Mouse (Mus musculus) neural tube, embryonic 12.5 days (tissue): ENCODE data around the gene Haspin. TPM values are rescaled to one million over a fixed set of nuclear protein-coding genes. Genes with fewer than 3 reads are reported as not detected.

Source experiments
- ATAC-seq: fragments of 200-750 bp; cut with Nextera tagmentation; 2 replicates; pipeline ENCODE4 v1.8.0; 2017; ENCODE audit warnings: low read depth, mild to moderate bottlenecking, moderate TSS enrichment, moderate library complexity; ENCODE audit not compliant: low FRiP score
- H3K27ac ChIP-seq: fragments of 300-500 bp; sonication (generic); 2 replicates; pipeline ENCODE4 v1.5.1; 2016
- H3K27me3 ChIP-seq: fragments of 300-500 bp; sonication (generic); replicated peaks from 2 replicates; pipeline ENCODE4 v1.6.1; 2016; ENCODE audit warnings: mild to moderate bottlenecking
- H3K36me3 ChIP-seq: fragments of 300-500 bp; sonication (generic); 2 replicates; pipeline ENCODE4 v1.6.1; 2016; ENCODE audit warnings: mild to moderate bottlenecking
- H3K4me1 ChIP-seq: fragments of 300-500 bp; sonication (generic); 2 replicates; pipeline ENCODE4 v1.6.1; 2016
- H3K4me2 ChIP-seq: fragments of 300-500 bp; sonication (generic); replicated peaks from 2 replicates; pipeline ENCODE4 v1.6.1; 2016; ENCODE audit warnings: mild to moderate bottlenecking
- H3K4me3 ChIP-seq: fragments of 300-500 bp; sonication (generic); 2 replicates; pipeline ENCODE4 v1.5.1; 2016
- H3K9ac ChIP-seq: fragments of 300-500 bp; sonication (generic); 2 replicates; pipeline ENCODE4 v1.6.1; 2016; ENCODE audit warnings: mild to moderate bottlenecking
- H3K9me3 ChIP-seq: fragments of 300-500 bp; sonication (generic); 2 replicates; pipeline ENCODE4 v1.6.1; 2016; ENCODE audit warnings: mild to moderate bottlenecking
- WGBS: fragments of 180-500 bp; shearing (Covaris S2); methylation state at CpG from one replicate; pipeline ENCODE4 v1.1.7; 2016; 5-methylcytosine and 5-hydroxymethylcytosine counted together
- polyA plus RNA-seq: library from polyadenylated mRNA; unstranded; fragments of >200 nt; fragmentation: Nextera tagmentation; extraction: Ambion mirVana; gene quantifications from 2 replicates; pipeline ENCODE4 v1.2.1, GENCODE M21; 2016

Haspin gene
- polyA plus RNA-seq, 1 experiment from 2014 or later, result 11.1 TPM

GRCm38 (mm10) chr11:73168071-73168470 lies 30.0 kb upstream of the Haspin start:
- no peaks in the 10 kb centered on the region for H3K9me3 ChIP-seq
- no peak for ATAC-seq
- H3K4me1 ChIP-seq, result no peaks in the 10 kb centered on the region
- no peak overlapping the region for H3K4me3 ChIP-seq
- peaks cover 8% of the 10 kb centered on the region; the same call in 1 of the 2 replicates for H3K36me3 ChIP-seq
- H3K4me2 ChIP-seq, result no peak overlapping the region
- 0 out of 2 replicates have a peak overlapping the region, but pooled peaks have one; percentile 17 for H3K9ac ChIP-seq
- 88% methylated on average over 8 of the region's 8 CpGs for WGBS
- no peak overlapping the region for H3K27ac ChIP-seq
- H3K27me3 ChIP-seq, result no peaks in the 10 kb centered on the region

GRCm38 (mm10) chr11:73162284-73162683 lies 24.2 kb upstream of the Haspin start:
- H3K36me3 ChIP-seq, result no peaks in the 10 kb centered on the region
- no peak overlapping the region for H3K4me3 ChIP-seq
- H3K9ac ChIP-seq, result no peak overlapping the region
- no peak for ATAC-seq
- no peak overlapping the region for H3K27ac ChIP-seq
- H3K9me3 ChIP-seq, result no peaks in the 10 kb centered on the region
- no peak overlapping the region for H3K4me2 ChIP-seq
- 71% methylated on average over 5 of the region's 5 CpGs for WGBS
- peaks cover 23% of the 10 kb centered on the region for H3K27me3 ChIP-seq
- 0 out of 2 replicates have a peak, but pooled peaks cover 4% of the 10 kb centered on the region for H3K4me1 ChIP-seq

- 0 out of 2 replicates have a peak, but pooled peaks cover 4% of the 10 kb centered on the region for H3K4me1 ChIP-seq
Observed at GRCm38 (mm10) chr11:73161616-73162015, 23.5 kb upstream of the Haspin start.

GRCm38 (mm10) chr11:73160811-73161200 lies 22.7 kb upstream of the Haspin start:
- H3K27ac ChIP-seq, result no peak overlapping the region
- H3K9ac ChIP-seq, result no peak overlapping the region
- WGBS, result 22% methylated on average over 6 of the region's 6 CpGs
- H3K4me1 ChIP-seq, result 0 out of 2 replicates have a peak, but pooled peaks cover 4% of the 10 kb centered on the region
- no peaks in the 10 kb centered on the region for H3K36me3 ChIP-seq
- H3K27me3 ChIP-seq, result peaks cover 23% of the 10 kb centered on the region
- H3K9me3 ChIP-seq, result no peaks in the 10 kb centered on the region
- no peak overlapping the region for H3K4me3 ChIP-seq
- peak overlapping the region; percentile 75 for H3K4me2 ChIP-seq
- no peak for ATAC-seq

More at GRCm38 (mm10) chr11:73161616-73162015, 23.5 kb upstream of the Haspin start:
- H3K9me3 ChIP-seq, result no peaks in the 10 kb centered on the region
- no peak for ATAC-seq
- H3K9ac ChIP-seq, result no peak overlapping the region
- no peak overlapping the region for H3K4me2 ChIP-seq
- no peak overlapping the region for H3K4me3 ChIP-seq
- H3K27me3 ChIP-seq, result peaks cover 23% of the 10 kb centered on the region
- WGBS, result 90% methylated on average over 4 of the region's 4 CpGs
- H3K27ac ChIP-seq, result no peak overlapping the region
- H3K36me3 ChIP-seq, result no peaks in the 10 kb centered on the region

- ATAC-seq, result 0 out of 2 replicates have a peak, but pooled peaks have one; percentile 48
- Histone ChIP-seq H3K4me3 (peak within 1 kb of the TSS; percentile 36), H3K4me2 (peak within 1 kb of the TSS; percentile 75), H3K9me3 (no peaks in the 10 kb centered on the region), H3K27ac (no peak within 1 kb of the TSS), H3K4me1 (0 out of 2 replicates have a peak, but pooled peaks cover 4% of the 10 kb centered on the region), H3K36me3 (no peaks in the 10 kb centered on the region), H3K9ac (peak within 1 kb of the TSS; percentile 45), H3K27me3 (peaks cover 23% of the 10 kb centered on the region)
- WGBS, result 2% methylated on average over 49 of the region's 49 CpGs
Observed at GRCm38 (mm10) chr11:73159957-73160810, 22.1 kb upstream of the Haspin start, which contains the start of gene P2rx5. TSS of gene P2rx5 (plus strand) at chr11:73160421.

- H3K36me3 ChIP-seq, result no peaks in the 10 kb centered on the region
- no peak overlapping the region for H3K4me3 ChIP-seq
- H3K27me3 ChIP-seq, result peaks cover 8% of the 10 kb centered on the region
- H3K4me1 ChIP-seq, result no peaks in the 10 kb centered on the region
- WGBS, result 80% methylated on average over 6 of the region's 6 CpGs
- H3K9ac ChIP-seq, result no peak overlapping the region
- no peaks in the 10 kb centered on the region for H3K9me3 ChIP-seq
- no peak for ATAC-seq
- H3K27ac ChIP-seq, result no peak overlapping the region
- no peak overlapping the region for H3K4me2 ChIP-seq
Observed at GRCm38 (mm10) chr11:73155071-73155470, 17.0 kb upstream of the Haspin start.

- no peak for ATAC-seq
- Histone ChIP-seq H3K9ac (no peak overlapping the region), H3K4me1 (no peaks in the 10 kb centered on the region), H3K4me2 (no peak overlapping the region), H3K27ac (no peak overlapping the region), H3K9me3 (no peaks in the 10 kb centered on the region), H3K27me3 (no peaks in the 10 kb centered on the region), H3K36me3 (no peaks in the 10 kb centered on the region), H3K4me3 (no peak overlapping the region)
- 79% methylated on average over 9 of the region's 9 CpGs for WGBS
Observed at GRCm38 (mm10) chr11:73148209-73148608, 10.1 kb upstream of the Haspin start.

- Histone ChIP-seq H3K9ac (no peak overlapping the region), H3K9me3 (no peaks in the 10 kb centered on the region), H3K4me2 (no peak overlapping the region), H3K4me3 (no peak overlapping the region), H3K36me3 (no peaks in the 10 kb centered on the region), H3K27me3 (no peaks in the 10 kb centered on the region), H3K4me1 (no peaks in the 10 kb centered on the region), H3K27ac (no peak overlapping the region)
- WGBS, result 66% methylated on average over 7 of the region's 7 CpGs
- ATAC-seq, result no peak
Observed at GRCm38 (mm10) chr11:73146975-73147365, 8.9 kb upstream of the Haspin start.

- no peak for ATAC-seq
Observed at GRCm38 (mm10) chr11:73146026-73146974, 8.2 kb upstream of the Haspin start.

GRCm38 (mm10) chr11:73144261-73144681 lies 6.2 kb upstream of the Haspin start:
- Histone ChIP-seq H3K9ac (no peak overlapping the region), H3K27me3 (no peaks in the 10 kb centered on the region), H3K9me3 (no peaks in the 10 kb centered on the region), H3K36me3 (no peaks in the 10 kb centered on the region), H3K4me3 (no peak overlapping the region), H3K4me2 (no peak overlapping the region), H3K27ac (no peak overlapping the region), H3K4me1 (no peaks in the 10 kb centered on the region)
- ATAC-seq, result no peak
- 86% methylated on average over 1 of the region's 1 CpGs for WGBS

More at GRCm38 (mm10) chr11:73146026-73146974, 8.2 kb upstream of the Haspin start:
- no peaks in the 10 kb centered on the region for H3K4me1 ChIP-seq
- H3K9me3 ChIP-seq, result no peaks in the 10 kb centered on the region
- H3K9ac ChIP-seq, result no peak overlapping the region
- H3K27ac ChIP-seq, result no peak overlapping the region
- WGBS, result 71% methylated on average over 11 of the region's 11 CpGs
- no peak overlapping the region for H3K4me3 ChIP-seq
- no peak overlapping the region for H3K4me2 ChIP-seq
- no peaks in the 10 kb centered on the region for H3K27me3 ChIP-seq
- H3K36me3 ChIP-seq, result no peaks in the 10 kb centered on the region

- Histone ChIP-seq H3K4me1 (peaks cover 27% of the 10 kb centered on the region), H3K4me3 (peak overlapping the region; percentile 82), H3K4me2 (peak overlapping the region; percentile 85), H3K36me3 (peaks cover 24% of the 10 kb centered on the region), H3K9me3 (no peaks in the 10 kb centered on the region), H3K27ac (no peak overlapping the region), H3K27me3 (no peaks in the 10 kb centered on the region), H3K9ac (peak overlapping the region; percentile 78)
- WGBS, result 44% methylated on average over 11 of the region's 11 CpGs
- no peak for ATAC-seq
Observed at GRCm38 (mm10) chr11:73137116-73137515, 978 bp downstream of the Haspin start.

GRCm38 (mm10) chr11:73136587-73136986 lies 1.5 kb downstream of the Haspin start:
- 0 out of 2 replicates have a peak overlapping the region, but pooled peaks have one; percentile 10 for H3K9ac ChIP-seq
- H3K9me3 ChIP-seq, result no peaks in the 10 kb centered on the region
- H3K4me3 ChIP-seq, result peak overlapping the region; percentile 82; the same call in 1 of the 2 replicates
- no peak for ATAC-seq
- peaks cover 24% of the 10 kb centered on the region for H3K36me3 ChIP-seq
- H3K4me1 ChIP-seq, result peaks cover 27% of the 10 kb centered on the region
- peak overlapping the region; percentile 85 for H3K4me2 ChIP-seq
- WGBS, result 63% methylated on average over 6 of the region's 6 CpGs
- H3K27ac ChIP-seq, result no peak overlapping the region
- no peaks in the 10 kb centered on the region for H3K27me3 ChIP-seq
